Mouse (Mus musculus) E14TG2a.4 (cell line): ENCODE data around the gene Plce1.

Experiments used
- CTCF ChIP-seq: conservative IDR thresholded peaks from 2 replicates; pipeline ENCODE4 v1.5.1; 2014; ENCODE audit warnings: low read length
- POU5F1 ChIP-seq: IDR thresholded peaks from 2 replicates; pipeline ENCODE4 v1.6.1; 2014; ENCODE audit warnings: low read length, borderline replicate concordance

DNA sequence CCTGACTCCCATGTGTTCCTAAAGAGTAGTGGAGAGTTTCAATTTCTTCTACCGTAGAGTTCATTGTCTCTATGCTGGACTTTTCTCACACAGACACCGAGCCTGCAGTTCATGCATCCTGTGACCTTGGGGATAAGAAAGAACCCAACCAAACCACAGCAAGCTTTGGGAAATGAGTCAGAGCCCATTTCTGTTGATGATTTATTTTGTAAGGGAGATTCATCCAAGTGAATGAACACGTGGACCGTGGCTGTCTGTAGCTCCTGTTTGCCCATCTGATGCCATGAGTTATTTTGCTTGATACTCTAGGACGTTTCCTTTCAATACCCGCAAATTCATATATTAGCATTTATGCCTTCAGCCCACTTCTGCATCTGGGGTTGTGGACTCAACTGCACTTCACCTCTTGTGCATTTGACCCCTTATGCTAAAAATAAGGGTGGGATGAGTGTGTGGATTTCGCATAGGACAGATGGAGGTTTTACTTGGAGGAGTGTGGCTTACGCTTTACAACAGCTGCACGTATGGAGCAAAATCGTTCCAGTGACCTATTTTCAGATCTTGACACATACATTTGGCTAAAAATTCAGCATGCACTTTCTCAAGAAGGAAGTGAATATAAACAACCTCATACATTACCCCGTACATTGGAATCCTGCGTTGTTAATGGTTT lies 112.5 kb downstream of the Plce1 start:
- no peak for TF ChIP-seq CTCF
- no peak for TF ChIP-seq POU5F1
